Mouse (Mus musculus): ENCODE measurements at regions not wholly inside any gene's neighbourhood (a gene's known extent, or its start where the extent isn't known, plus 50 kb on each side); places are given as distances from the start of the nearest gene placed in this dataset.

DNA sequence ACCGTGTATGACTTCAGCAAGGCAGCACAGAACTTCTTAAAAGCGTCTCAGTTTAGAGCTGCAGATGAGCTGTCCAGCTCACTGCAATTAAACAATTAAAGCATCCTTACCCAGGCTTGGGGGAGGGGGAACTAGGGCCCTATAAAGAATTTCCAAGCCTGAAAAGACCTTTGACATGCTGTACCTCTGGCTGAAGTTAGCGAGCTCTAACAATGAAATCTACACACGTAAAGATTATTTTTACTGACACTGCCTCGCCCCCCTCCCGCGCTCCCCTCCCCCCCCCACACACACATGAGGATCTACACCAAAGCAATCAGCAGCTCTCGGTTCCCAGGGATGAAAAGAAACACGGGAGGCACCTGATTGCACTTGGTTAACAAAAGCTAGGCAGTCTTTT, 560.7 kb downstream of the Nedd1 start:
- TF ChIP-seq EP300 (IDR thresholded peaks at IDR 0.05; ENCODE audit: low read depth in 1 of 2, low read length in 2 of 2) (no peak), TCF12 (IDR thresholded peaks at IDR 0.05; ENCODE audit: low read depth, low read length) (no peak), CTCF (IDR thresholded peaks at IDR 0.05 in 2 of 3, conservative IDR thresholded peaks at IDR 0.05 in 1 of 3; ENCODE audit: control insufficient read depth in 1 of 3, insufficient read depth in 1 of 3, low read depth in 2 of 3, low read length in 3 of 3, poor library complexity in 1 of 3, severe bottlenecking in 1 of 3) (no peak), MAFK (IDR thresholded peaks at IDR 0.05; ENCODE audit: borderline replicate concordance, low read depth, low read length) (no peak), HCFC1 (IDR thresholded peaks at IDR 0.05; ENCODE audit: low read depth, low read length) (no peak), ZKSCAN1 (IDR thresholded peaks at IDR 0.05; ENCODE audit: low read depth, low read length) (no peak), MEF2A (IDR thresholded peaks at IDR 0.05; ENCODE audit: extremely low read depth, insufficient replicate concordance, low read depth, low read length, poor library complexity, severe bottlenecking) (no peak), USF1 (IDR thresholded peaks at IDR 0.05; ENCODE audit: low read depth, low read length) (no peak), POLR2A (IDR thresholded peaks at IDR 0.05; ENCODE audit: control insufficient read depth in 1 of 2, insufficient read depth in 1 of 2, low read depth in 1 of 2, low read length in 2 of 2, poor library complexity in 1 of 2) (no peak)

All from MEL (cell line).